Mouse (Mus musculus) thymus, adult 2 months (tissue): ENCODE measurements at regions not wholly inside any gene's neighbourhood (a gene's known extent, or its start where the extent isn't known, plus 50 kb on each side); places are given as distances from the start of the nearest gene placed in this dataset.

Source experiments
- CTCF ChIP-seq: fragments of 200-500 bp; IDR thresholded peaks from 2 replicates; pipeline ENCODE4 v1.5.1; 2012; ENCODE audit warnings: mild to moderate bottlenecking, control low read depth, low read length, moderate library complexity, borderline replicate concordance; ENCODE audit not compliant: control insufficient read depth, poor library complexity, insufficient read depth; ENCODE audit errors: extremely low read depth
- POLR2A ChIP-seq: fragments of 200-500 bp; IDR thresholded peaks from 2 replicates; pipeline ENCODE4 v1.6.1; 2012; ENCODE audit warnings: mild to moderate bottlenecking, low read length, control low read depth, moderate library complexity; ENCODE audit not compliant: control insufficient read depth, poor library complexity, insufficient read depth; ENCODE audit errors: extremely low read depth

- TF ChIP-seq CTCF (no peak), POLR2A (no peak)
Observed at GRCm38 (mm10) chr8:35296936-35297335, 468.7 kb upstream of the Gm19410 start.
